In the genomic region with DNA sequence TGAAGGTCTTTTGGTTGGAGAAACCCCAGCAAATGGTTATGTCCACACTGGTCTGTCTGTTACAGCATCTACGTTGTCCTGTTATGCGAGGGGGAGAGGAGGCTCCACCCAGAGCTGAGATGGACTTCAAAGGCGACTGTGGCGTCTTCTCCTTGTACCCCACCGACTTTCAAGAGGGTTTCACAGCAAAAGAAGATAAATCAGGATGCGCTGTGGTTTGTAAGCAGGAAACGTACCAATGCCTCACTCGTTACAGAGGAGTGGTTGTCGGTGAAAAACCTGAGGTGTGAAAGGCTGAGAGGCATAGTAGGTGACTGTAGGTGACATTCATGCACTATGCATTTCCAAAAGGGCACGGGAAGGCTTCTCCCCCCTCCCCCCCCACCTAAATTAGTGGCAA, we compare ENCODE assay signal across 23 mouse cellular contexts. TPM values are rescaled to one million over a fixed set of nuclear protein-coding genes. Genes with fewer than 3 reads are reported as not detected.
"Had no signal": no experiment of that assay in that cellular context is flagged by ENCODE, and none has a peak within 500 bp of the region (broad histone marks: within the 10 kb centered on the region; RNA-seq: fewer than 3 reads in every experiment).

No protein-coding gene starts in this region.

- H3K9me3 ChIP-seq: liver, embryonic 12.5 days; lung, embryonic 15.5 days; midbrain, embryonic 13.5 days had no signal

- H3K4me2 ChIP-seq: limb, embryonic 15.5 days; liver, embryonic 12.5 days; lung, embryonic 15.5 days; midbrain, embryonic 13.5 days; neural tube, embryonic 13.5 days had no signal

- ATAC-seq: liver, embryonic 12.5 days; midbrain, embryonic 13.5 days had no signal

- H3K4me3 ChIP-seq: limb, embryonic 15.5 days; liver, embryonic 12.5 days; lung, embryonic 15.5 days; midbrain, embryonic 13.5 days; myocyte; neural tube, embryonic 13.5 days had no signal

- DNase-seq: kidney, adult 8-10 months; kidney, postnatal 25 days; layer of hippocampus, adult 9-11 months; layer of hippocampus, postnatal 36 days; lung, postnatal 14 days; right cerebral cortex, postnatal 25 days; thymus, postnatal 4 days had no signal

- H3K27ac ChIP-seq: limb, embryonic 15.5 days; liver, embryonic 12.5 days; lung, embryonic 15.5 days; macrophage; midbrain, embryonic 13.5 days; neural tube, embryonic 13.5 days had no signal

- H3K4me1 ChIP-seq: limb, embryonic 15.5 days; liver, embryonic 12.5 days; lung, embryonic 15.5 days; midbrain, embryonic 13.5 days; neural tube, embryonic 13.5 days had no signal

- H3K27me3 ChIP-seq: limb, embryonic 15.5 days; lung, embryonic 15.5 days; midbrain, embryonic 13.5 days; neural tube, embryonic 13.5 days had no signal

- H3K9ac ChIP-seq: limb, embryonic 15.5 days; liver, embryonic 12.5 days; lung, embryonic 15.5 days; midbrain, embryonic 13.5 days; neural tube, embryonic 13.5 days had no signal

- H3K36me3 ChIP-seq: limb, embryonic 15.5 days; liver, embryonic 12.5 days; lung, embryonic 15.5 days; midbrain, embryonic 13.5 days; neural tube, embryonic 13.5 days had no signal

RNA-seq across cellular contexts. Expression of a gene that starts 7.0 kb away (rescaled TPM):
- total RNA-seq: layer of hippocampus, postnatal 36 days; left cerebral cortex, adult 8-10 months; left cerebral cortex, postnatal 25 days; megakaryocyte-erythroid progenitor cell, adult 5-6 weeks; midbrain, postnatal 0 days had no signal
- polyA plus RNA-seq: kidney, embryonic 16.5 days; limb, embryonic 11.5 days; limb, embryonic 15.5 days; liver, embryonic 12.5 days; liver, embryonic 16.5 days; lung, embryonic 15.5 days; macrophage; midbrain, embryonic 13.5 days; midbrain, postnatal 0 days; myocyte; neural tube, embryonic 13.5 days; small intestine, adult 2 months; stomach, embryonic 14.5 days had no signal
